Mouse (Mus musculus) stomach, postnatal 0 days (tissue): ENCODE results near the gene Unc5b. TPM values are rescaled to one million over a fixed set of nuclear protein-coding genes. Genes with fewer than 3 reads are reported as not detected.
"Not testable (repeated sequence)": the region's sequence is repeated elsewhere in the genome, so short reads cannot be mapped to it uniquely, and the experiment has no call there.

Source experiments
- ATAC-seq: fragments of 200-750 bp; cut with Nextera tagmentation; 2 replicates; pipeline ENCODE4 v1.8.0; 2017; ENCODE audit not compliant: low FRiP score, low TSS enrichment
- DNase-seq: peaks from one replicate; pipeline ENCODE4 v3.0.0-alpha.2; 2016; ENCODE audit warnings: low spot score
- H3K27ac ChIP-seq: fragments of 300-500 bp; sonication (generic); replicated peaks from 2 replicates; pipeline ENCODE4 v1.5.1; 2014; ENCODE audit warnings: mild to moderate bottlenecking, control low read depth
- H3K27me3 ChIP-seq: fragments of 300-500 bp; sonication (generic); 2 replicates; pipeline ENCODE4 v1.6.1; 2014; ENCODE audit warnings: low read length; ENCODE audit not compliant: control insufficient read depth, insufficient read depth
- H3K36me3 ChIP-seq: fragments of 300-500 bp; sonication (generic); 2 replicates; pipeline ENCODE4 v1.6.1; 2014; ENCODE audit warnings: low read length, mixed read lengths; ENCODE audit not compliant: control insufficient read depth, insufficient read depth
- H3K4me1 ChIP-seq: fragments of 300-500 bp; sonication (generic); replicated peaks from 2 replicates; pipeline ENCODE4 v1.6.1; 2014; ENCODE audit warnings: antibody characterized with exemption; ENCODE audit not compliant: control insufficient read depth, insufficient read depth
- H3K4me2 ChIP-seq: fragments of 300-500 bp; sonication (generic); replicated peaks from 2 replicates; pipeline ENCODE4 v1.6.1; 2014; ENCODE audit warnings: low read depth, mild to moderate bottlenecking, control low read depth, moderate library complexity
- H3K4me3 ChIP-seq: fragments of 300-500 bp; sonication (generic); 2 replicates; pipeline ENCODE4 v1.5.1; 2014; ENCODE audit warnings: low read depth, low read length, control low read depth
- H3K9ac ChIP-seq: fragments of 300-500 bp; sonication (generic); 2 replicates; pipeline ENCODE4 v1.6.1; 2014; ENCODE audit warnings: mild to moderate bottlenecking, low read length, control low read depth, mixed read lengths
- H3K9me3 ChIP-seq: fragments of 300-500 bp; sonication (generic); 2 replicates; pipeline ENCODE4 v1.6.1; 2016; ENCODE audit warnings: low read length; ENCODE audit not compliant: control insufficient read depth
- CTCF ChIP-seq: IDR thresholded peaks from 2 replicates; pipeline ENCODE4 v1.5.1; 2016; ENCODE audit warnings: antibody characterized with exemption, low read depth, mild to moderate bottlenecking, moderate library complexity
- EP300 ChIP-seq: optimal IDR thresholded peaks from 2 replicates; pipeline ENCODE3; 2016; ENCODE audit warnings: antibody characterized with exemption
- WGBS: fragments of 180-500 bp; shearing (Covaris S2); extraction: QIAGEN DNeasy Blood & Tissue Kit; methylation state at CpG from one replicate; pipeline ENCODE4 v1.1.7; 2014; 5-methylcytosine and 5-hydroxymethylcytosine counted together
- polyA plus RNA-seq: library from polyadenylated mRNA; unstranded; fragments of >200 nt; fragmentation: Nextera tagmentation; extraction: Ambion mirVana; gene quantifications from 2 replicates; pipeline ENCODE4 v1.2.1, GENCODE M21; 2015

Gene Unc5b
- polyA plus RNA-seq, 1 experiment from 2014 or later, result 3.8 TPM

- Histone ChIP-seq H3K4me2 (no peak overlapping the region), H3K4me1 (no peaks in the 10 kb centered on the region), H3K27me3 (no peaks in the 10 kb centered on the region), H3K27ac (no peak overlapping the region), H3K9me3 (no peaks in the 10 kb centered on the region), H3K9ac (no peak overlapping the region), H3K36me3 (no peaks in the 10 kb centered on the region), H3K4me3 (no peak overlapping the region)
- ATAC-seq, result no peak
- DNase-seq, result no peak
- no peak for TF ChIP-seq EP300
- WGBS, result 78% methylated on average over 6 of the region's 6 CpGs
Measured at GRCm38 (mm10) chr10:60742942-60743341, 88.4 kb downstream of the Unc5b start.

GRCm38 (mm10) chr10:60742296-60742695 is 89.1 kb downstream of the Unc5b start:
- not testable (repeated sequence) for ATAC-seq, H3K4me1 ChIP-seq, H3K4me2 ChIP-seq, H3K27me3 ChIP-seq, H3K27ac ChIP-seq, H3K9ac ChIP-seq, H3K4me3 ChIP-seq, H3K9me3 ChIP-seq, DNase-seq, H3K36me3 ChIP-seq
- 71% methylated on average over 1 of the region's 1 CpGs for WGBS

DNA sequence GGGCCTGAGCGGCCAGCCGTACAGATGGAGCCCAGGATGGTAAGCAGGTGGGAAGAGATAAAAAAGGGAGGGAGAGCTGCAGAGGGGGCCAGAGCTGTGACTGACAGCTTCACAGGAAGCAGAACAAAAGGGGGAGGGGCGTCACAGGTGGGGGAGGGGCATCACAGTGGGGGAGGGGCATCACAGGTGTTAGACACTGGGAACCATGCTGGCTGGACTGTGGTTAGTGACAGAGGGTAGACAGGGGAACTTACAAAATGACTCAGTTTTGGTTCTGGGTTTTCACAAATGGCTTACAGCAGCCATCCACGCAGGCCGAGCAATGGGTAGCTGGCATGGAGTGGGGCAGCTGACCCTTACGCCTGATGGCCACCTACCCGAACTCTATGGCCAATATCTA is 89.9 kb downstream of the Unc5b start:
- Histone ChIP-seq H3K27me3 (no peaks in the 10 kb centered on the region), H3K9me3 (no peaks in the 10 kb centered on the region), H3K4me3 (no peak overlapping the region), H3K9ac (no peak overlapping the region), H3K4me2 (no peak overlapping the region), H3K27ac (no peak overlapping the region), H3K36me3 (0 out of 2 replicates have a peak, but pooled peaks cover 4% of the 10 kb centered on the region), H3K4me1 (no peaks in the 10 kb centered on the region)
- no peak for TF ChIP-seq CTCF
- TF ChIP-seq EP300, result no peak
- 81% methylated on average over 7 of the region's 7 CpGs for WGBS
- DNase-seq (no peak), ATAC-seq (no peak)

DNA sequence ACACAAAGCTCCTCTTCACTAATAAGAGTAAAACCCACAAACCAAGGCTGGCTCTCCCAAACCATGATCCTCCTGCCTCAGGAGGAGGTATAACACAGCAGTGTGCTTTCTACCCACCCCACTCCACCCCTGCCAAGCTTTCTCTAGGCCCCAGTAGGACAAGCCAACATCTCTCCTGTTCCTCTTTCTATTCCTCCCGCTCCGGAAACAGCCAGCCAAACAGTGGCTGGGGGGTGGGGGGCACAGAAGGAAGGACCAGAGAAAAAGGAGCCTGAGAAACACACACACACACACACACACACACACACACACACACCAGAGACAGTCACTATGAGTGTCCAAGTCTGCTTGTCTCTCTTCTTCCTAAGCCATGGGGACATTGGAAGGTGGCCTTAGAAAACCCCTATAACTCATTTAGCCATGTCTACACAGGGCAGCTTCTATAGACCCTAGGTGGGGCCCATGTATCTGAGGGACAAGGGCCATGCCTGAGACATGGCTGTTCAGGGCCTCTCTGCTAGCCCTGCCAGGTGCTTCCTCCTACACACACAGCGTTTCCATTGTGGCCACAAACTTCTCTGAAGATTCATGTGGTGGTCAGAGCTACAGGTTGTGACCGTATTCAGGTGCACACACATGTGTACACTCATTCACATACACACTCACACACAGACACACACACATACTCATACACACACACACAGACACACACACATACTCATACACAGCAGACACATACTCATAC is 91.6 kb downstream of the Unc5b start:
- Histone ChIP-seq H3K9me3 (no peaks in the 10 kb centered on the region), H3K4me3 (no peak overlapping the region), H3K4me2 (no peak overlapping the region), H3K36me3 (0 out of 2 replicates have a peak, but pooled peaks cover 4% of the 10 kb centered on the region), H3K27me3 (no peaks in the 10 kb centered on the region), H3K4me1 (no peaks in the 10 kb centered on the region), H3K9ac (no peak overlapping the region), H3K27ac (no peak overlapping the region)
- TF ChIP-seq EP300 (no peak), CTCF (no peak)
- 88% methylated on average over 4 of the region's 4 CpGs for WGBS
- ATAC-seq, result no peak
- DNase-seq, result no peak

- no peak overlapping the region for H3K4me2 ChIP-seq
- ATAC-seq (no peak), DNase-seq (no peak)
- H3K9ac ChIP-seq, result no peak overlapping the region
- TF ChIP-seq EP300 (no peak), CTCF (no peak)
- H3K27ac ChIP-seq, result no peak overlapping the region
- H3K4me3 ChIP-seq, result no peak overlapping the region
- 74% methylated on average over 8 of the region's 9 CpGs for WGBS
- 0 out of 2 replicates have a peak, but pooled peaks cover 4% of the 10 kb centered on the region for H3K36me3 ChIP-seq
- H3K27me3 ChIP-seq, result no peaks in the 10 kb centered on the region
- no peaks in the 10 kb centered on the region for H3K9me3 ChIP-seq
- no peaks in the 10 kb centered on the region for H3K4me1 ChIP-seq
Measured at GRCm38 (mm10) chr10:60737886-60738640, 93.3 kb downstream of the Unc5b start.

DNA sequence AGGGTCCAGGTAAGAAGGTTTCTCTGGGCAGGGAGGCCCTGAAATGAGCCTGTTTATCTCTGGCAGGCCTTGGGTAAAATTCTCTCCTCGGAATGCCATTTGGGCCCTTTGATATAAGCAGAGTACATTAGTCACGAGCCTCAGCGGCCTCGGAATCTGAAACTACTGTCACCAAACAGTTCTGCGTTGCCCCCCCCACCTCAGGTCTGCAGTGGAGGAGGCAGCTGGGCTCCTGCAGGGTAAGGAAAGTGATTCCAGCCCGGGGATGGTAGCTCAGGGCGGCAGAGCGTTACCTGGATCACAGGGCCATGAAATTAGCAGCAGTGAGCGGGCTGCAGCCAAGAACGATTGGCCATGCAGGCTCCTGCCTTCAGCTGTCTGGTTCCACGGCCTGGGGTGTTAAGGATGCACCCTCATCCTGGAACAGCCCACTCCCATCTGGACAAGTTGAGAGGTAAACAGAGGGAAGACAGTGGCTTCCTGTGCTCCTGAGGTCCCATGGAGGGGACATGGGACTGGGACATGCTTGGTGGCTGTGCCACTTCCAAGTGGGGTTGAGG is 94.1 kb downstream of the Unc5b start:
- Histone ChIP-seq H3K9me3 (no peaks in the 10 kb centered on the region), H3K36me3 (0 out of 2 replicates have a peak, but pooled peaks cover 4% of the 10 kb centered on the region), H3K27me3 (no peaks in the 10 kb centered on the region), H3K4me3 (no peak overlapping the region), H3K9ac (no peak overlapping the region), H3K27ac (no peak overlapping the region), H3K4me1 (no peaks in the 10 kb centered on the region), H3K4me2 (no peak overlapping the region)
- TF ChIP-seq EP300, result no peak
- no peak for TF ChIP-seq CTCF
- DNase-seq (no peak), ATAC-seq (no peak)
- 83% methylated on average over 11 of the region's 11 CpGs for WGBS
